Mouse (Mus musculus) ovary, postnatal 10 days (tissue): ENCODE results near the gene Mfsd2b.

Experiments
- DNase-seq: peaks from one replicate; pipeline ENCODE4 v3.0.0; 2022; ENCODE audit warnings: low spot score

The Mfsd2b gene

GRCm38 (mm10) chr12:4873531-4873930, 628 bp downstream of the Mfsd2b start:
- no peak for DNase-seq

- DNase-seq = no peak
Observed at GRCm38 (mm10) chr12:4872983-4873477, 1.1 kb downstream of the Mfsd2b start.

GRCm38 (mm10) chr12:4872273-4872672, 1.9 kb downstream of the Mfsd2b start:
- DNase-seq = no peak

- no peak for DNase-seq
Observed at GRCm38 (mm10) chr12:4871260-4871659, 2.9 kb downstream of the Mfsd2b start.

- DNase-seq = no peak
Observed at GRCm38 (mm10) chr12:4868924-4869323, 5.2 kb downstream of the Mfsd2b start.

- DNase-seq = no peak
Observed at GRCm38 (mm10) chr12:4864338-4864690, 9.8 kb downstream of the Mfsd2b start.

- DNase-seq = no peak
Observed at GRCm38 (mm10) chr12:4863654-4864337, 10.4 kb downstream of the Mfsd2b start.

DNA sequence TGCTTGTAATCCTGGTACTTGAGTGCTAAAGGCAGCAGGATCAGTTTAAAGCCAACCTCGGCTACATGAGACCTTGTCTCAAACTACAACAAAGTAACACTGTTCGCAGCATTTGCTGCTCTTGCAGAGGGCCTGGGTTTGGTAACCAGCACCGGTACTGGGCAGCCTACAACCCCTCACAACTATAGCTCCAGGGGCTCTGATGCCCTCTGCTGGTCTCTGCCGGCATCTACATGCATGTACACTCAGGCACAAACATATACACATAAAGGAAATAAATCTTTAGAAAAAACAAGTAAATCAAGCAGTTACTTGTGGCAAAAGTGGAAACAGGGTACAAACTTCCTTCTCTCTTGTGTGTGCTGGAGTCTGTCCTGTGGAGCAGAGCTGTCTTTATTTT, 11.5 kb downstream of the Mfsd2b start:
- DNase-seq = no peak

DNA sequence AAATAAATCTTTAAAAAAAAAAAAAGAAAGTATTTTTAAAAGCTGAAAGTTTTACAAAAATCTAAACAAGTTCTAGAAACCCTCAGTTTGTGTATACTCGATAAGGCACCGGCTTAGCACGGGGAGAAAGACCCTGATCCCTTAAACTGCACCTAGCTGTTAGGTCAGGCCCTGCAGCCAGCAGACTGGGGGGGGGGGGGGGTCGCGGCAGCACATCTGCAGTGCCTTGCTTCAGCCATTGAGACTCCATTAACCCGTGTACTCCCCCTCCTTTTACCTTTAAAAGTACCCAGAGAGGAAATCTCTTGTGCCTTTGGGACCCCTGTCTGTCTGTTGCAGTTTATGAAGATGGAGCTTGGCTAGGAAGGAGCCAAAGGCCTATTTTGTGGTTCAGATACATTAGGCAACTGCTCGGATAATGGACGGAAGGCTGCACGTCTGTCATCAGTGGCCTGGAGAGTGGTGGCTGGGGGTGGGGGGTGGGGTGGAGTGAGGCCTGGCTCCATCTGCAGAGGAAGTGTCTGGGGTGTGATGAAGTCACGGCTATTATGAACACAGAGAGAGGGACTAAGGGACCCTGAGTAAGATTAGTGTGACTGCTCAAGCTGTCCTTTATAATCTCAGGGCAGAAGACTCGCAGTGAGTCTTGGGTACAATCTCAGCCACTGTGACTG, 14.8 kb downstream of the Mfsd2b start:
- DNase-seq = no peak

DNA sequence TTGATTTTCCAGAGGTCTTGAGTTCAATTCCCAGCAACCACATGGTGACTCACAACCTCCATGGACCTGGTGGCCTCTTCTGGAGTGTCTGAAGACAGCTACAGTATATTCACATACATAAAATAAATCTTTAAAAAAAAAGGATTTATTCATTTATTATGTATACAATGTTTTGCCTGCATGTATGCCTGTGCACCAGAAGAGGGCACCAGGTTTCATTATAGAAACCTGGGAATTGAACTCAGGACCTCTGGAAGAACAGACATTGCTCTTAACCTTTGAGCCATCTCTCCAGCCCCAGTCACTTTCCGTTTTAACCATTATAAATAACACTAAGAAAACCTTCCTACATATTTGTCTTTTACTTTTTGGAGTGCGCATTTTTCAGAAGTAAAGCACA, 17.3 kb downstream of the Mfsd2b start:
- DNase-seq = no peak

GRCm38 (mm10) chr12:4856160-4856559, 18.0 kb downstream of the Mfsd2b start:
- no peak for DNase-seq

GRCm38 (mm10) chr12:4843741-4844140, 30.4 kb downstream of the Mfsd2b start:
- DNase-seq = no peak

DNA sequence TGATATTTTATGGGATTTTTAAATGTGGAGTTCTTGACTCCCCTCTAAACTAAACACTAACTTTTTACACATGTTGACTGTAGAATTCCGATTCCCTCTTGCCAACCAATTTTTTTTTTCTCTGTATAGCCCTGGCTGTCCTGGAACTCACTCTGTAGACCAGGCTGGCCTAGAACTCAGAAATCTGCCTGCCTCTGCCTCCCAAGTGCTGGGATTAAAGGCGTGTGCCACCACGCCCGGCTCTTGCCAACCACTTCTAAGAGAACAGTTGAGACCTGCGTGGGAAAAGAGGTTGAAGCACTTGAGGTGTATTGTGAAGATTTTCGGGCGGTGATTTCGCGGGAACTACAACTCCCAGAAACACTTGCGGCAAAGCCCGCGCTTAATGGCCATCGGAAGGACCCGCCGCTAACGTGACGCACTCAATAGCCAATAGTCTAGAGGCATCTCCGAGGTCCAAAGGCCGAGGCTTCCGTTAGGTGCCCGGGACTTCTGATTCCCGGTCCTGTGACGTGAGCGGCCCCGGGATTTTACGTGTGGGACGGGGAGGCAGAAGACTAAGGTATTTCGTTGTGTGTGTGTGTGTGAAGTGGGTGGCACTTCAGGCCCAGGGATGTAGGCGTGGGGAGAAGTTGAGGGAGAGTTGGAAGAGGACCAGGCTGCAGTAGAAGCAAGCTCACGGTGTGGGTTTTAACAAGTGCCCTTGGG, 31.1 kb downstream of the Mfsd2b start, which contains the start of gene Wdcp:
Gene Wdcp (plus strand): TSS at position 414 of the 708 bp plus-strand sequence.
- peak; percentile 54 for DNase-seq

- no peak for DNase-seq
Observed at GRCm38 (mm10) chr12:4842456-4842855, 31.7 kb downstream of the Mfsd2b start.

DNA sequence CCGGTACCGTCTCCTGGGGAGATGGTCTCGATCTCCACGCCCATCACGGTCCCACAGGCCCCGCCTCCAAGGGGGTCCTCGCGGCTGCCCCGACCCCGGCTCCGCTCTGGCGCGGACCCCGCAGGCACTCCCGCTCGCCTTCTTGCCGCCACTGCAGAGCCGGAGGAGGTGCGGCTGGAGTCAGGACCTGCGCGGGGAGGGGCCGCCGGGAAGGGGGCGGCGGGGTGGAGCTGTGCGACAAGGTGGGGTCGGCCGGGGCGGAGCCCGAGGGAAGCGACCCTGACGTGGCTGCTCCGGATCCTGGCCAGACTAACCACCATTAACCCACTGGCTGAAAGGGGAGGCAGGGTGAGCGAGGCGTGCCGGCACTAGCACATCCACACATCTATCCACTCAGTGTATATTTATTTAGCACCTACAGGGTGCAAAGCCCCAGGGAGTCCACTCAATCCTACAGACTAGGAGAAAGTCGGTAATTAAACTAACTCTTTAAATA, 32.7 kb downstream of the Mfsd2b start, which contains the start of gene Fkbp1b:
Gene Fkbp1b (minus strand): TSS at position 200 of the 496 bp plus-strand sequence.
- DNase-seq = no peak

GRCm38 (mm10) chr12:4840741-4841140, 33.4 kb downstream of the Mfsd2b start:
- DNase-seq = no peak

GRCm38 (mm10) chr12:4840010-4840409, 34.1 kb downstream of the Mfsd2b start:
- no peak for DNase-seq

GRCm38 (mm10) chr12:4836959-4837358, 37.2 kb downstream of the Mfsd2b start:
- DNase-seq = no peak

- no peak for DNase-seq
Observed at GRCm38 (mm10) chr12:4827256-4827655, 46.9 kb downstream of the Mfsd2b start.

DNA sequence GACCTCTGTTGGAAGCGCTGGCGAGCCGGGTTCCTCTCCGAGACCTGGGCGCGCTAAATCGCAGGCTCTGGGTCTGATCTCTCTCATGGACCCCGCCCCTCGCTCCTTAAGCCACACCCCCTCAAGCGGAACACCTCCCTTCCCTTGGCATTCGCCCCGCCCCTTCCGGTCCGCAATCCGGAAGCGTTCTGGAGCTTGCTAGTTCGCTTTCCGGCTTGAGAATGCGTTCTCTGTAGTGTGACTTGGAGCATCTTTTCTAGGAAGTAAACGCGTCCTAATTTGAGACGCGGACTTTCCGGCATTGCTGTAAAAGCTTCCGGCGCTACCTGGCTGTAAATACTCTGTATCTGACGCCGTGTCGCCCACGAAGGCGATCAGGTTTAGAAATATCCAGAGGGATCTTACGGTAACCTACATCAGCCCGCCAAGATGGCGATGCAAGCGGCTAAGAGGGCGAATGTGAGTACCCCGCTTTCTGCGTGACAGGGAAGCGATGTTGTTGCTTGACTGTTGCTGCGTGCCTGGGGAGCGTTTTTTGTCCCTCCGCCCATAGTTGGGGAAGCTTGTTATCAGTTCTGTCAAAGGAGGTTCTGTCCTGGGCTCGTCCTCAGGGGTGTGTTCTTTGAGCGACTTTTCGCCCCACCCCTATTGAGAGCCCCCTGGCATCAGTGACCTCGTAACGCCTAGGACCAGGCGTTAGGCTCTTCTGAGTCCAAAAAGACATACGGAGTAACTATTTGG, 56.6 kb downstream of the Mfsd2b start, which contains the start of gene Sf3b6:
Gene Sf3b6 (plus strand): TSS at position 184 of the 741 bp plus-strand sequence.
- peak; percentile 94 for DNase-seq

GRCm38 (mm10) chr12:4816680-4817360, 57.3 kb downstream of the Mfsd2b start:
- peak; percentile 19 for DNase-seq
